Mouse (Mus musculus): ENCODE results near the gene Dnah3. TPM values are rescaled to one million over a fixed set of nuclear protein-coding genes. Genes with fewer than 3 reads are reported as not detected.

The Dnah3 gene
- polyA plus RNA-seq, 1 experiment from 2014 or later = 0.26 TPM

GRCm38 (mm10) chr7:119969320-119969719, 125.8 kb downstream of the Dnah3 start:
- 85% methylated on average over 2 of the region's 2 CpGs for WGBS
- Histone ChIP-seq H3K36me3 (no peaks in the 10 kb centered on the region), H3K4me3 (no peak overlapping the region), H3K4me1 (no peaks in the 10 kb centered on the region), H3K9ac (no peak overlapping the region), H3K27me3 (no peaks in the 10 kb centered on the region), H3K4me2 (replicated peaks) (no peak overlapping the region), H3K9me3 (replicated peaks) (no peaks in the 10 kb centered on the region), H3K27ac (no peak overlapping the region)
- ATAC-seq (ENCODE audit: low FRiP score) = no peak

GRCm38 (mm10) chr7:119965651-119966395, 129.3 kb downstream of the Dnah3 start:
- no peak for ATAC-seq (ENCODE audit: low FRiP score)
- 83% methylated on average over 9 of the region's 9 CpGs for WGBS
- Histone ChIP-seq H3K27me3 (no peaks in the 10 kb centered on the region), H3K27ac (no peak overlapping the region), H3K4me1 (no peaks in the 10 kb centered on the region), H3K36me3 (no peaks in the 10 kb centered on the region), H3K4me2 (replicated peaks) (no peak overlapping the region), H3K4me3 (no peak overlapping the region), H3K9me3 (replicated peaks) (no peaks in the 10 kb centered on the region), H3K9ac (no peak overlapping the region)

DNA sequence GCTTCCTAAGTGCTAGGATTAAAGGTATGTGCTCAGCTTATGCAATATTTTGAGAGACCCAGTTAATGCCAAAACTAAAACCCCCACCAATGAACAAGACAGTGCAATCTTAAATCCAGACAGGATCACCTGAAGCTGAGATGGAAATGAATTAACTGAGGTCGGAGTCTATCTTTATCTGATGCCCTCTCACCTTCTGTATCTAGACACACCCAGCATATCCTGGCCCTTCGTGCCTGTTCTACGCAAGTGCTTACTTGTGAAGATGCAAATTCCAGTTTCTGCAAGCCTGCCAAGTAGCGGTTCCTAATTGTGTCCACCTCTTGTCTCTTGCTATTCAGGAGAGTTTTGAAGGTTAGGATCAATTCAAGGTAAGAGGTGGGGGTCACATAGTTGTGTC, 129.9 kb downstream of the Dnah3 start:
- ATAC-seq (ENCODE audit: low FRiP score) = no peak
- no peak overlapping the region for H3K27ac ChIP-seq
- H3K4me1 ChIP-seq = no peaks in the 10 kb centered on the region
- no peak overlapping the region for H3K4me2 ChIP-seq (replicated peaks)
- WGBS = 93% methylated on average over 4 of the region's 4 CpGs
- H3K36me3 ChIP-seq = no peaks in the 10 kb centered on the region
- no peaks in the 10 kb centered on the region for H3K9me3 ChIP-seq (replicated peaks)
- no peak overlapping the region for H3K4me3 ChIP-seq
- no peak overlapping the region for H3K9ac ChIP-seq
- no peaks in the 10 kb centered on the region for H3K27me3 ChIP-seq

GRCm38 (mm10) chr7:119961107-119961506, 134.0 kb downstream of the Dnah3 start:
- ATAC-seq (ENCODE audit: low FRiP score) = no peak
- WGBS = 71% methylated on average over 2 of the region's 2 CpGs

GRCm38 (mm10) chr7:119960546-119960945, 134.5 kb downstream of the Dnah3 start:
- no peak overlapping the region for H3K4me2 ChIP-seq (replicated peaks)
- ATAC-seq (ENCODE audit: low FRiP score) = no peak

More at GRCm38 (mm10) chr7:119961107-119961506, 134.0 kb downstream of the Dnah3 start:
- H3K9me3 ChIP-seq (replicated peaks) = no peaks in the 10 kb centered on the region
- no peak overlapping the region for H3K4me2 ChIP-seq (replicated peaks)
- H3K36me3 ChIP-seq = no peaks in the 10 kb centered on the region
- no peak overlapping the region for H3K9ac ChIP-seq
- H3K27me3 ChIP-seq = no peaks in the 10 kb centered on the region
- no peaks in the 10 kb centered on the region for H3K4me1 ChIP-seq
- H3K4me3 ChIP-seq = no peak overlapping the region
- H3K27ac ChIP-seq = no peak overlapping the region

GRCm38 (mm10) chr7:119960006-119960405, 135.1 kb downstream of the Dnah3 start:
- no peak overlapping the region for H3K4me3 ChIP-seq
- no peaks in the 10 kb centered on the region for H3K9me3 ChIP-seq (replicated peaks)
- H3K27me3 ChIP-seq = no peaks in the 10 kb centered on the region
- ATAC-seq (ENCODE audit: low FRiP score) = no peak
- H3K27ac ChIP-seq = no peak overlapping the region
- H3K4me2 ChIP-seq (replicated peaks) = no peak overlapping the region
- H3K36me3 ChIP-seq = no peaks in the 10 kb centered on the region
- H3K9ac ChIP-seq = no peak overlapping the region
- WGBS = 78% methylated on average over 6 of the region's 6 CpGs
- no peaks in the 10 kb centered on the region for H3K4me1 ChIP-seq

More at GRCm38 (mm10) chr7:119960546-119960945, 134.5 kb downstream of the Dnah3 start:
- no peaks in the 10 kb centered on the region for H3K4me1 ChIP-seq
- WGBS = 82% methylated on average over 6 of the region's 6 CpGs
- no peaks in the 10 kb centered on the region for H3K27me3 ChIP-seq
- H3K9me3 ChIP-seq (replicated peaks) = no peaks in the 10 kb centered on the region
- no peaks in the 10 kb centered on the region for H3K36me3 ChIP-seq
- H3K27ac ChIP-seq = no peak overlapping the region
- H3K4me3 ChIP-seq = no peak overlapping the region
- no peak overlapping the region for H3K9ac ChIP-seq

GRCm38 (mm10) chr7:119959491-119959890, 135.6 kb downstream of the Dnah3 start:
- Histone ChIP-seq H3K27me3 (no peaks in the 10 kb centered on the region), H3K4me2 (replicated peaks) (no peak overlapping the region), H3K9me3 (replicated peaks) (no peaks in the 10 kb centered on the region), H3K9ac (no peak overlapping the region), H3K27ac (no peak overlapping the region), H3K4me3 (no peak overlapping the region), H3K36me3 (no peaks in the 10 kb centered on the region), H3K4me1 (no peaks in the 10 kb centered on the region)
- WGBS = 94% methylated on average over 4 of the region's 4 CpGs
- ATAC-seq (ENCODE audit: low FRiP score) = no peak

DNA sequence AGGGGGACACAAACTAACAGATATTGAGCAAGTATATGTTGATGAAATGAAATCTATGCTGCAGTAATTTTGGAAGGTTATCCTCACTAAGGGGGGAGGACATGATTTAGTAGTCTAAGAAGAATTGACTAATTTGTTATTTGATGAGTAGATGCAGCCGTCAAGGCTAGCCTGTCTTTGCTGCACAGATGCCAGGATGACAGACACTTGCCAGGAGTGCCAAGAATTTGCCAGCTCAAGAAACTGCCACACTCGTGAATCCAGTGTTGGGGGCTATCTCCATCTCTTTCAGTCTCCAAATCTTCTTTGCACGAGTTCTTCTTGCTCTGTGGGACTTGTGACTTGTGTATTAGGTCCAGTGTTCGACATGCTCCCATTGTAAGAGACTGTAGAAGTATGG, 136.0 kb downstream of the Dnah3 start:
- no peak for ATAC-seq (ENCODE audit: low FRiP score)
- H3K9me3 ChIP-seq (replicated peaks) = no peaks in the 10 kb centered on the region
- H3K27me3 ChIP-seq = no peaks in the 10 kb centered on the region
- 70% methylated on average over 4 of the region's 4 CpGs for WGBS
- no peak overlapping the region for H3K4me2 ChIP-seq (replicated peaks)
- H3K36me3 ChIP-seq = no peaks in the 10 kb centered on the region
- H3K4me1 ChIP-seq = no peaks in the 10 kb centered on the region
- H3K4me3 ChIP-seq = no peak overlapping the region
- no peak overlapping the region for H3K27ac ChIP-seq
- H3K9ac ChIP-seq = no peak overlapping the region

DNA sequence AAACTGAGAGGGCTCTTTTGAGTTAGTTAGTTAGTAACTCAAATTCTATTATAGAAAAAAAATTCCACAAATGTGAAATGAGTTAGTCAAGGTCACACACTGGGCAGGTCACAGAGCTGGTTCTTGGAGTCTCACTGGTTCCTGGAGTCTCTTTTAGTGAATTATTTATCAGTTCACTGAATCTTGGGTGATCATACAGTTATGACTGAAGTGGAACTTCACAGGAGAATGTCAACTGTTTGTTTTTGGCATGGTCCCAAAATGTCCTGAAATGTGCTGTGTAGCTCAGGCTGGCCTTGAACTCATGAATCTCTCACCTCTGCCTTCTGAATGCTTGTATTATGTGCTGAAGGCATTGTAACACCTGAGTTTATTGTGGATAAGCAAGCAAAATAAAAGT, 137.7 kb downstream of the Dnah3 start:
- Histone ChIP-seq H3K9ac (no peak overlapping the region), H3K9me3 (replicated peaks) (no peaks in the 10 kb centered on the region), H3K36me3 (no peaks in the 10 kb centered on the region), H3K4me1 (no peaks in the 10 kb centered on the region), H3K4me3 (no peak overlapping the region), H3K27ac (no peak overlapping the region), H3K4me2 (replicated peaks) (no peak overlapping the region), H3K27me3 (no peaks in the 10 kb centered on the region)
- ATAC-seq (ENCODE audit: low FRiP score) = no peak

GRCm38 (mm10) chr7:119954047-119954446, 141.0 kb downstream of the Dnah3 start:
- Histone ChIP-seq H3K27me3 (no peaks in the 10 kb centered on the region), H3K27ac (no peak overlapping the region), H3K4me3 (no peak overlapping the region), H3K9me3 (replicated peaks) (no peaks in the 10 kb centered on the region), H3K9ac (no peak overlapping the region), H3K4me2 (replicated peaks) (no peak overlapping the region), H3K4me1 (no peaks in the 10 kb centered on the region), H3K36me3 (no peaks in the 10 kb centered on the region)
- WGBS = 67% methylated on average over 1 of the region's 1 CpGs
- no peak for ATAC-seq (ENCODE audit: low FRiP score)

DNA sequence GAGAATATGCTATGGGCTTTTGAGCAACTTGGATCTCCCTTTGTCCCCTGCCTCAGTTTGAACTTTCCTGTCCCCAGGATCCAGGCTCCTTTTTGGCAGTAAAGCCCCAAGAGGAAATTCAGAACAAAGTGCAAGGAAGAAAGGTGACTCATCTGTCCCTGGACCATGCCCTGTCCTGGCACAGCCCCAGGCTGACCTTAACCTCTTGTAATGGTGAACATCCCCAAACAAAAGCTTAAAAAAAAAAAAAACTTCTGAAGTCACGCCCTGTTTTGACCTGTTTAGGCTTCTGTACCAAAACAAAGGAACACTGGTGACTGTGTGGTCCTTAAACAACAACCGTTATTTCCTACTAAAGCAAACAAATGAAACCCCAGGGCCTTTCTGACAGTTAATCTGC, 153.5 kb downstream of the Dnah3 start:
- no peak for ATAC-seq (ENCODE audit: low FRiP score)
- H3K27me3 ChIP-seq = no peaks in the 10 kb centered on the region
- H3K9ac ChIP-seq = no peak overlapping the region

DNA sequence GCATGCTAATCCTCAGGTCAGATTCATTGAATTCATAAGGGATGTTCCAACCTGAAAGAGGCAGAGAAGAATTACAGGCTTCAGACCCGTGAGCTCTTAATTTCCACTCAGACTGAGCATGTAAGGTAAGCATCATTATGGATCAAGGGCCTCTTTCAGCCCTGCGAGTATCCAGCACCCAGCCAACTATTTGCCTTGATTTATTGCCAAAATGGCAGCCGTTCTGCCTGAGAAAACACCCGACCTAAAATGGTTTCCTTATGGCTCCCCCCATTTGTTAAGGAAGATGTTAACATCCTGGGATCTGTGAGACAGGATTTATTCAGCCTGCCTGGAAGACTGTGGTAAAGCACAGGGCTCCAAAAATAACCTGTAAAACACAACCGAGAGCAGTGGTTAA, 158.0 kb downstream of the Dnah3 start:
- Histone ChIP-seq H3K9me3 (replicated peaks) (no peaks in the 10 kb centered on the region), H3K4me1 (no peaks in the 10 kb centered on the region), H3K4me2 (replicated peaks) (no peak overlapping the region), H3K36me3 (no peaks in the 10 kb centered on the region), H3K27me3 (no peaks in the 10 kb centered on the region), H3K27ac (no peak overlapping the region), H3K4me3 (no peak overlapping the region), H3K9ac (no peak overlapping the region)
- no peak for ATAC-seq (ENCODE audit: low FRiP score)
- 84% methylated on average over 5 of the region's 5 CpGs for WGBS

More for the DNA sequence above, 153.5 kb downstream of the Dnah3 start:
- H3K36me3 ChIP-seq = no peaks in the 10 kb centered on the region
- H3K27ac ChIP-seq = no peak overlapping the region
- 58% methylated on average over 2 of the region's 2 CpGs for WGBS
- no peaks in the 10 kb centered on the region for H3K9me3 ChIP-seq (replicated peaks)
- no peak overlapping the region for H3K4me3 ChIP-seq
- H3K4me1 ChIP-seq = no peaks in the 10 kb centered on the region
- no peak overlapping the region for H3K4me2 ChIP-seq (replicated peaks)

- Histone ChIP-seq H3K4me1 (no peaks in the 10 kb centered on the region), H3K36me3 (no peaks in the 10 kb centered on the region), H3K27me3 (no peaks in the 10 kb centered on the region), H3K4me2 (replicated peaks) (no peak overlapping the region), H3K27ac (no peak overlapping the region), H3K9me3 (replicated peaks) (no peaks in the 10 kb centered on the region), H3K9ac (no peak overlapping the region), H3K4me3 (no peak overlapping the region)
- no peak for ATAC-seq (ENCODE audit: low FRiP score)
Observed at GRCm38 (mm10) chr7:119936321-119936720, 158.8 kb downstream of the Dnah3 start.

Measured in hindbrain, embryonic 12.5 days (tissue).